Mouse (Mus musculus): ENCODE results near the gene Col26a1. TPM values are rescaled to one million over a fixed set of nuclear protein-coding genes. Genes with fewer than 3 reads are reported as not detected.

Col26a1 gene
- total and polyA plus RNA-seq, 3 experiments = 0.72 TPM; not detected in 2

DNA sequence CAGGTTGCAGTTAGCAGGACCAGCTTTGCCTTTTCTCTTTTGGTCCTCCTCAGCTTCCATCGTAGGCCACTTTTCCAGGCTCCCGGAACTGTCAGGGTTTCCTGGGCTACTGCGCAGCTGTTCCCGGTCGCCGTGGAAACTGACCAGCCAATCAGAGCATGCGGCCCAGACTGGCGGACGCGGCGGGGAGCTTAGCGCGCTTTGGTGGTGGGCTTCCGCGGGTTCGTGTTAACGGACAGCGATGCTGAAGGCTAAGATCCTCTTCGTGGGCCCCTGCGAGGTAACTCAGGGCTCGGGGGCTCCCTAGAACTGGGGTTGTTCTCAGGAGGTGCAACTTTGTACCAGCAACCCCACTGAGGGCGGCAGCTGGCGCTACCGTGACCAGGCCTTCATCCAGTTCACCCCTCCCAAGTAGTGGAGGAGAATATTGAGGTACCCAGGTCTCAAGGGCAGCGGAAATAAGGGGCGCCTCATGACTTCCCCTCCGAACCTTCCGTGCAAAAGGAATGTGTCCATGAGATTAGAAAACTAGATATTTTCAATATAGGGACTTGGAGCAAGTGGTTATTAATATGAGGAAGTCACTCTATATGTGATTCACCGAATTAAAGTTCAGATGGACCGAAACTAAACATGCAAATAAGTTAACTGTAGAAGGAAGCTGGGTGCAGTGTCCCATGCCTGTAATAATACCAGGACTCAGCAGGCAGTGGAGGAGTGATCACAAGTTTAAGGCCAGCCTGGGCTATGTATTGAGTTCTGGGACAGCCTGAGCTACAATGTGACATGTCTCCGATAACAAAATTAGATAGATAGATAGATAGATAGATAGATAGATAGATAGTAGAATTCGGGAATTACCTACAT is 25.2 kb upstream of the Col26a1 start, which contains the start of gene Ift22 (continued):
- peak; percentile 58 for TF ChIP-seq TCF12 (IDR thresholded peaks at IDR 0.05; ENCODE audit: low read depth, low read length)

- dilution Hi-C loops (cut with MboI; ENCODE audit: extremely low pct_ligation_motif_present, extremely low pct_unique_long_range_greater_than_20kb, low sequenced_read_pairs) (no loop called here), in situ Hi-C loops (cut with MboI; ENCODE audit: low pct_ligation_motif_present, low pct_unique_long_range_greater_than_20kb, low sequenced_read_pairs) (no loop called here)
- Histone ChIP-seq H3K4me3 (replicated peaks in 1 of 3; ENCODE audit: low read depth in 2 of 3, low read length in 2 of 3, poor library complexity in 1 of 3) (peak overlapping the region; percentile 66 to 82 (median 80)), H3K36me3 (replicated peaks in 1 of 2; ENCODE audit: control insufficient read depth in 1 of 2, insufficient read depth in 1 of 2, low read length in 1 of 2) (peaks cover 3 to 19% of the 10 kb centered on the region in 2 experiments), H3K9me3 (replicated peaks; ENCODE audit: low read length) (peaks cover 5% of the 10 kb centered on the region), H3K4me1 (ENCODE audit: control insufficient read depth in 1 of 2, insufficient read depth in 2 of 2) (peaks cover 0 to 16% of the 10 kb centered on the region in 2 experiments; a peak in 2 of 4 replicates), H3K9ac (ENCODE audit: insufficient read depth, low read depth) (peak overlapping the region; percentile 57), H3K27me3 (replicated peaks) (peaks cover 2% of the 10 kb centered on the region), H3K79me2 (replicated peaks; ENCODE audit: control insufficient read depth, extremely low read depth, insufficient read depth, poor library complexity, severe bottlenecking) (no peaks in the 10 kb centered on the region), H3K4me2 (ENCODE audit: insufficient read depth, low read depth, poor library complexity, severe bottlenecking) (peak overlapping the region; percentile 84), H3K27ac (ENCODE audit: insufficient read depth, low read depth) (no peak overlapping the region)
- TF ChIP-seq ZKSCAN1 (IDR thresholded peaks at IDR 0.05; ENCODE audit: borderline replicate concordance, low read depth, low read length) (no peak), ETS1 (conservative IDR thresholded peaks at IDR 0.05; ENCODE audit: low read depth, low read length) (0 out of 2 replicates have a peak, but pooled peaks have one; percentile 4)
- no peak for DNase-seq (ENCODE audit: extremely low read depth)
Measured at GRCm38 (mm10) chr5:136907587-136907986, 24.6 kb upstream of the Col26a1 start.

GRCm38 (mm10) chr5:136905630-136906029 is 22.6 kb upstream of the Col26a1 start:
- peaks cover 8% of the 10 kb centered on the region for H3K27me3 ChIP-seq (replicated peaks)
- dilution Hi-C loops (cut with MboI; ENCODE audit: extremely low pct_ligation_motif_present, extremely low pct_unique_long_range_greater_than_20kb, low sequenced_read_pairs) (no loop called here), in situ Hi-C loops (cut with MboI; ENCODE audit: low pct_ligation_motif_present, low pct_unique_long_range_greater_than_20kb, low sequenced_read_pairs) (no loop called here)
- H3K9ac ChIP-seq (ENCODE audit: insufficient read depth, low read depth) = no peak overlapping the region
- DNase-seq (ENCODE audit: extremely low read depth) = peak; percentile 43
- no peaks in the 10 kb centered on the region for H3K79me2 ChIP-seq (replicated peaks; ENCODE audit: control insufficient read depth, extremely low read depth, insufficient read depth, poor library complexity, severe bottlenecking)
- peaks cover 0 to 2% of the 10 kb centered on the region in 2 experiments for H3K36me3 ChIP-seq (replicated peaks in 1 of 2; ENCODE audit: control insufficient read depth in 1 of 2, insufficient read depth in 1 of 2, low read length in 1 of 2)
- H3K4me1 ChIP-seq (ENCODE audit: control insufficient read depth in 1 of 2, insufficient read depth in 2 of 2) = peaks cover 0 to 16% of the 10 kb centered on the region in 2 experiments; a peak in 2 of 4 replicates
- H3K27ac ChIP-seq (ENCODE audit: insufficient read depth, low read depth) = no peak overlapping the region
- no peak overlapping the region for H3K4me2 ChIP-seq (ENCODE audit: insufficient read depth, low read depth, poor library complexity, severe bottlenecking)
- peaks cover 5% of the 10 kb centered on the region for H3K9me3 ChIP-seq (replicated peaks; ENCODE audit: low read length)
- H3K4me3 ChIP-seq (replicated peaks in 1 of 3; ENCODE audit: low read depth in 2 of 3, low read length in 2 of 3, poor library complexity in 1 of 3) = no peak overlapping the region
- no peak for TF ChIP-seq EP300 (IDR thresholded peaks at IDR 0.05; ENCODE audit: low read length)
- TF ChIP-seq POLR2AphosphoS2 (IDR thresholded peaks at IDR 0.05; ENCODE audit: low read depth, low read length) = no peak
- peak; percentile 38 to 58 for TF ChIP-seq CTCF (conservative IDR thresholded peaks at IDR 0.05 in 1 of 2, IDR thresholded peaks at IDR 0.05 in 1 of 2; ENCODE audit: low read depth in 2 of 2, low read length in 2 of 2)
- TF ChIP-seq SMC3 (IDR thresholded peaks at IDR 0.05; ENCODE audit: low read depth, low read length) = peak; percentile 16; the same call in 1 of the 2 replicates
- no peak for TF ChIP-seq NRF1 (IDR thresholded peaks at IDR 0.05; ENCODE audit: low read depth, low read length)
- no peak for TF ChIP-seq MYC (IDR thresholded peaks at IDR 0.05; ENCODE audit: low read depth, low read length)
- no peak for TF ChIP-seq PAX5 (IDR thresholded peaks at IDR 0.05; ENCODE audit: low read length)
- TF ChIP-seq TBP (conservative IDR thresholded peaks at IDR 0.05; ENCODE audit: low read depth, low read length) = no peak
- TF ChIP-seq RAD21 (IDR thresholded peaks at IDR 0.05; ENCODE audit: low read depth, low read length) = peak; percentile 6
- no peak for TF ChIP-seq HCFC1 (IDR thresholded peaks at IDR 0.05; ENCODE audit: low read depth, low read length)
- TF ChIP-seq ETS1 (conservative IDR thresholded peaks at IDR 0.05; ENCODE audit: low read depth, low read length) = no peak
- no peak for TF ChIP-seq GABPA (IDR thresholded peaks at IDR 0.05; ENCODE audit: insufficient replicate concordance, low read depth, low read length)
